Mouse (Mus musculus) naive thymus-derived CD4-positive, alpha-beta T cell, adult 2 months (primary cell): ENCODE data around the gene Sar1b.

ENCODE experiments used
- DNase-seq: peaks from one replicate; pipeline ENCODE4 v3.0.0-alpha.2; 2011; ENCODE audit warnings: low read depth

Gene Sar1b

DNA sequence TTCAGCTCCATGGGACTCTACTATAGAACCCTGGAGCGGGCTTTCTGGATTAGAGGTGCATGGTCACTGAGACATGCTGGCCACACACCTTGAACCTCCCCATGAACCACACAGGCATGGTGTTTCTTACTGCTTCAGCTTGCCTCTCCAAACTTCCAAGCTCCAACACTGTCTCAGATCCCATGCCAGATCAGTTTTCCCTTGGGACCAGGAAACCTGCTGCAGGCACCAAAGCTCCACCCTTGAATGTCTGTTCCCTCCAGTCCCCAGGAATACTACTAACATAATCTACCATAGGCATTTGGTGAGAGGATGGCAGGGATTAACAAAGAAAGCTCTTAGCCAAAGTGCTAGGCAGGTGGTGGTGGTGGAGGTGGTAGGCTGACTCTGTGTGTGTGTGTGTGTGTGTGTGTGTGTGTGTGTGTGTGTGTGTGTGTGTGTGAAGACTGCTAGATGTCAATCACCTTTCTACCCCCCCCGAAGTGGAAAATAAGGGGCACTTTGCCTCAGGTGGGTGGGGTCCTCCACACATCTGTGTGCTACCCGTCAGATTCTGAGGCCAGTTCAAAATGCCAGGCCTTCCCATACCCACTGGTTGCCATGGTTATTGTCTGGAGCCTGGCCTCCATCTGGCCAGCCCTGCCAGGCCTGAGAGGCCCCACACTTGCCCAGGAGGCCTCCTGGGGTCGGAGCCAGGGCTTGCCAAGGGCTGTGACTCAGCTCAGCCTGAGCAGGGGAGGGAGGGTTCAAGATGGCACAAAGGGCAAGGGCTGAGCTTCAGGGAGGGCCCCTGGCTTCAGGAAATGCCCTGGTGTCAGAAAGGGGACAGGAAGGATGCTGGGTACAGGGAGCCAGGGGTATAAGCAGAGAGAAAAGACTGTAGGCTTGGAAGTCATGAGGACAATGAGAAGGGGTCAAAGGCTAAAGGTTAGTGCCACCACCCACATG lies 68.7 kb downstream of the Sar1b start:
- no peak for DNase-seq

DNA sequence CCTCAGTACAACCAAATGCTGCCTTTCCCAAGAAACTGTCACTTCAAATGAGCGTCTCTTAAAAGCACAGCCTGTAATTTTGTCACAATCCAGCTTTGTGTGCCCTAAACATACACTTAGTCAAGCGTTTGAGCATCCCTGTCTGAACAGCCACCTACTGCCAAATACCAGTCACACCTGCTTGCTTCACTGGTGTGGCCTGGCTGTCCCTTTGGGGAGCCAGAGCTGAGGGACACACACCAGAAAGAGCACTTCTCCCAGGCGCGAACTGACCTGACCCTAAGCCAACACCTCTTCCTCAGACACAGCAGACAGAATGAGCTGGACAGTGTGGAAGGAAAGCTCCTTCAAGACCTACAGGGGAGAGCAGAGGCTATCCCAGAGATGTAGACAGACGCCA lies 69.5 kb downstream of the Sar1b start:
- DNase-seq = no peak

GRCm38 (mm10) chr11:51833393-51834066 lies 70.0 kb downstream of the Sar1b start:
- DNase-seq = no peak

DNA sequence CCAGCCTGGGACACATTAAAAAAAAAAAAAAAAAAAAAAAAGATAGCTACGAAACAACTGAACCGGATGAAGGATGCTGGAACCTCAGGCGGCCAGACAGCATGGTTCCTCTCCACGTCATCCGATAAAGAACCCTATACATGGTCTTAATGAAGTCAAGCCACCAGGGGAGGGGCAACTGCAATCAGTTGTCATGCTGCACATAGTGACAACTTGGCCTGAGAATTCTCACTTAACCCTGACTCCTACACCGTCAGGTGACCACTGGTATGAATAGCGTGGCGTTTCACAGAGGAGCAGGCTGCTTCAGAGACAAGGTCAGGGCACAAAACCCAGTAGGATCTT lies 70.6 kb downstream of the Sar1b start:
- no peak for DNase-seq

GRCm38 (mm10) chr11:51835598-51835997 lies 72.1 kb downstream of the Sar1b start:
- DNase-seq = no peak

DNA sequence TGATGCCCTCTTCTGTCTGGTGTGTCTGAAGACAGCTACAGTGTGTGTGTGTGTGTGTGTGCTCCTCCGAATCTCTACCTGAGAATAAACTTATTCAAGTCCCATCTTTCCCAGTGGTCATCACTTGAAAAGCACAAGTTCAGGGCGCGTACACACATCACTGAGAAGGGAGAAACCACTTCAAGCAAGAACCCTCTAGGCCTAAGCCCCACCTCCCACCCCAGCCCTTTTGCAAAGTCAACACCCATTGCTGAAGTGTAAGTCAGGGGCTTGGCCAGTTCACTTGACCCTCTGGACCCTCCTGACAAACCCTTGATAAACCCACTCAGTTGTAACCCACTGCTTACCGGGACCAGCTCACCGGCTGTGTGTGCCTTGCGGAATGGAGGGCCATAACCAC lies 73.0 kb downstream of the Sar1b start:
- no peak for DNase-seq

DNA sequence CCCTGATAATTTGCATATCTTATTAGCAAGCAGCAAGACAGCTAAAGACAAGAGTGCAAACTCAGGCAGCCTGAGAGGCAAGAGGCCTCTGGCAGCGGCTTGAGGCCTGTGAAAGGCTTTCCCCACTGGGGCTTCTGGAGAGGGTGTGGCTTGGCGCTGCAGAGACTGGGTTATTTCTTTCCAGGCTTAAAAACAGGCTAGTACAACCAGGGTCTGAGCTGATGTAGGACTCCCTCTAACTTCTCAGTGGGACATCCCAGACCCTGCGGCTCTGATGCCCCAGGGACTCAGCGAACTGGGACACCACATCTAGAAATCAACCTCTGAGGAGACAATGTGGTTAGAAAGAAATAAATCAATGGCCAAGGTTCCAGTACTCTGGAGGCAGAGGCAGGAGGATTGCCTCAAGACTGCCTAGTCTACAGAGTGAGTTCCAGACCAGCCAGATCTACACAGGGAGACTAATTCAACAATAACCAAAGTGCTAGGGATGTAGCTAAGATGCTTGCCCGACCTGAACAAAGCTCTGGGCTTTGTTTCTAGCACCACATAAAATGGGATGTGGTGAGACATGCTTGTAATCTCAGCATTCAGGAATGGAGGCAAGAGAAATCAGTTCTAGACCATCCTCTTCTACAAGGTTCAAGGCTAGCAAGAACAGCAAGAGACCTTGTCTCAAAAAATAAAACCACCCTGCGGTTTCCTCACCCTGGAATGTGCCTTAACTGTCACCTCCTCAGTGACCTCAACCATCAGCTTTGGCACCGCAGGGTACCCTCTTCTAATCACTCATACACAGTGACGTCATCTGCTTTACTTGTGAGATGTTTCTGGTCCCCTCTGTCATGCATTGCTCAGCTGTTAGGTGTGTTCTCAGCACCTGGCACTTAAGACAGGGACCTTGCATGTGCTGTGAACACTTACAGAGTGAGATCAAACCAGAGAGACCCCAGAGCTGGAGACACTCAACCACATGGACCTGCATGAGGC lies 74.0 kb downstream of the Sar1b start:
- DNase-seq = no peak

DNA sequence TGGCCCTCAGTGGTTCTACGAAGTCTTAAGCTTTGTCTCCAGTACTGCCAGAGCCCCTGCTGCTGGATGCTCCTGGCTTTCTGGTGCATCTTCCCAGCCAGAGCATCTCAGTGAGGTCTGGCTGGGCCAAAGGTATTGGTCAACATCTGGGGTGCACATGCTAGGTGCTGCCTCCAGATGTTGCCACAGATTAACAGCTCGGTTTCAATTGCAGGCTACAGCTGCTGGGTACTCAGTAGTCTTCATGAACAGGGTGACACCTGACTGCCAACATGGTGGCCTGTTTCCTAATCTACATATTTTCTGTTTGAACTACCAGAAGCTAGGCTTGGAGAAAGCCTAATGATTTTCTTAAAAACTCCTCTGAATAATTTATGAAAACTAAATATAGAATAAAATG lies 75.6 kb downstream of the Sar1b start:
- no peak for DNase-seq

- DNase-seq = no peak
These were observed 76.5 kb downstream of the Sar1b start for GRCm38 (mm10) chr11:51839973-51840372.

GRCm38 (mm10) chr11:51840657-51841056 lies 77.2 kb downstream of the Sar1b start:
- no peak for DNase-seq

- no peak for DNase-seq
These were observed 77.7 kb downstream of the Sar1b start for GRCm38 (mm10) chr11:51841149-51841548.
